Mouse (Mus musculus): ENCODE results near the gene Sfn. TPM values are rescaled to one million over a fixed set of nuclear protein-coding genes. Genes with fewer than 3 reads are reported as not detected.

Sfn gene
- polyA plus RNA-seq, 1 experiment = 7.6 TPM

- H3K36me3 ChIP-seq (ENCODE audit: control insufficient read depth, insufficient read depth, low read length) = no peaks in the 10 kb centered on the region
- peak overlapping the region; percentile 78 for H3K27ac ChIP-seq (ENCODE audit: insufficient read depth, low read depth, low read length)
- TF ChIP-seq CTCF (conservative IDR thresholded peaks at IDR 0.05; ENCODE audit: insufficient read depth, insufficient read length, low read depth, low read length) = no peak
- TF ChIP-seq POLR2A (IDR thresholded peaks at IDR 0.05; ENCODE audit: low read depth, low read length) = no peak
- no peaks in the 10 kb centered on the region for H3K27me3 ChIP-seq (replicated peaks; ENCODE audit: control insufficient read depth, insufficient read depth, low read length)
- no peak for DNase-seq
- WGBS = 70% methylated on average over 19 of the region's 19 CpGs
- peaks cover 8% of the 10 kb centered on the region; the same call in 1 of the 2 replicates for H3K4me1 ChIP-seq (ENCODE audit: control insufficient read depth, insufficient read depth, low read length)
- peak overlapping the region; percentile 43 for H3K4me3 ChIP-seq (ENCODE audit: insufficient read depth, low read depth, low read length)
These were observed 48.3 kb downstream of the Sfn start for GRCm38 (mm10) chr4:133553448-133554330.

- H3K4me3 ChIP-seq (ENCODE audit: insufficient read depth, low read depth, low read length) = peak within 1 kb of the TSS; percentile 43
- WGBS = 37% methylated on average over 10 of the region's 10 CpGs
- no peak for TF ChIP-seq POLR2A (IDR thresholded peaks at IDR 0.05; ENCODE audit: low read depth, low read length)
- no peak for TF ChIP-seq CTCF (conservative IDR thresholded peaks at IDR 0.05; ENCODE audit: insufficient read depth, insufficient read length, low read depth, low read length)
- H3K27me3 ChIP-seq (replicated peaks; ENCODE audit: control insufficient read depth, insufficient read depth, low read length) = no peaks in the 10 kb centered on the region
- DNase-seq = peak; percentile 38
- H3K36me3 ChIP-seq (ENCODE audit: control insufficient read depth, insufficient read depth, low read length) = no peaks in the 10 kb centered on the region
- H3K27ac ChIP-seq (ENCODE audit: insufficient read depth, low read depth, low read length) = peak within 1 kb of the TSS; percentile 78
- H3K4me1 ChIP-seq (ENCODE audit: control insufficient read depth, insufficient read depth, low read length) = peaks cover 7% of the 10 kb centered on the region; the same call in 1 of the 2 replicates
These were observed 49.1 kb downstream of the Sfn start, which contains the start of gene Nr0b2 for GRCm38 (mm10) chr4:133552768-133553447. TSS of gene Nr0b2 (plus strand) at chr4:133553376.

- no peak for DNase-seq
- H3K27ac ChIP-seq (ENCODE audit: insufficient read depth, low read depth, low read length) = no peak overlapping the region
- 83% methylated on average over 1 of the region's 1 CpGs for WGBS
- peaks cover 1% of the 10 kb centered on the region; the same call in 1 of the 2 replicates for H3K4me1 ChIP-seq (ENCODE audit: control insufficient read depth, insufficient read depth, low read length)
- no peaks in the 10 kb centered on the region for H3K36me3 ChIP-seq (ENCODE audit: control insufficient read depth, insufficient read depth, low read length)
- no peaks in the 10 kb centered on the region for H3K27me3 ChIP-seq (replicated peaks; ENCODE audit: control insufficient read depth, insufficient read depth, low read length)
- no peak overlapping the region for H3K4me3 ChIP-seq (ENCODE audit: insufficient read depth, low read depth, low read length)
- TF ChIP-seq POLR2A (IDR thresholded peaks at IDR 0.05; ENCODE audit: low read depth, low read length) (no peak), CTCF (conservative IDR thresholded peaks at IDR 0.05; ENCODE audit: insufficient read depth, insufficient read length, low read depth, low read length) (no peak)
These were observed 49.9 kb downstream of the Sfn start for GRCm38 (mm10) chr4:133552029-133552428.

Other genes with a start within 250 kb of the Sfn start
- 64.1 and 64.4 TPM in 2 replicates for gene Wdtc1, start 248.7 kb downstream of the Sfn start, polyA plus RNA-seq (2012; rRNA removed)
- 30.1 and 32.3 TPM in 2 replicates for gene Slc9a1, start 232.5 kb downstream of the Sfn start, polyA plus RNA-seq (2012; rRNA removed)
- 2.9 and 3.1 TPM in 2 replicates for gene Tent5b, start 122.0 kb downstream of the Sfn start, polyA plus RNA-seq (2012; rRNA removed)
- 0.43 and 0.97 TPM in 2 replicates for gene Trnp1, start 103.6 kb downstream of the Sfn start, polyA plus RNA-seq (2012; rRNA removed)
- 39.7 and 42.3 TPM in 2 replicates for gene Kdf1, start 83.2 kb downstream of the Sfn start, polyA plus RNA-seq (2012; rRNA removed)
- 42.7 and 61.4 TPM in 2 replicates for gene Nudc, start 56.2 kb downstream of the Sfn start, polyA plus RNA-seq (2012; rRNA removed)
- 6.0 and 6.8 TPM in 2 replicates for gene Nr0b2, start 48.8 kb downstream of the Sfn start, polyA plus RNA-seq (2012; rRNA removed)
- gene Gpatch3, start 27.4 kb downstream of the Sfn start, polyA plus RNA-seq (2012; rRNA removed) = 3.8 and 4.6 TPM in 2 replicates
- gene Gpn2, start 17.8 kb downstream of the Sfn start, polyA plus RNA-seq (2012; rRNA removed) = 26.7 and 31.4 TPM in 2 replicates
- gene Zdhhc18, start 48.0 kb upstream of the Sfn start, polyA plus RNA-seq (2012; rRNA removed) = 28.7 and 31.6 TPM in 2 replicates
- gene Pigv, start 70.5 kb upstream of the Sfn start, polyA plus RNA-seq (2012; rRNA removed) = 15.8 and 16.2 TPM in 2 replicates
- gene Arid1a, start 154.6 kb upstream of the Sfn start, polyA plus RNA-seq (2012; rRNA removed) = 40.5 and 43.7 TPM in 2 replicates

Measured in kidney, adult 2 months (tissue).